Mouse (Mus musculus) cerebral cortex, adult 2 months (tissue): ENCODE measurements around the gene Ankrd34a.

Experiments
- WGBS: fragments of 180-500 bp; shearing (Covaris S2); methylation state at CpG from one replicate; pipeline ENCODE4 v1.1.7; 2018; 5-methylcytosine and 5-hydroxymethylcytosine counted together

The Ankrd34a gene

DNA sequence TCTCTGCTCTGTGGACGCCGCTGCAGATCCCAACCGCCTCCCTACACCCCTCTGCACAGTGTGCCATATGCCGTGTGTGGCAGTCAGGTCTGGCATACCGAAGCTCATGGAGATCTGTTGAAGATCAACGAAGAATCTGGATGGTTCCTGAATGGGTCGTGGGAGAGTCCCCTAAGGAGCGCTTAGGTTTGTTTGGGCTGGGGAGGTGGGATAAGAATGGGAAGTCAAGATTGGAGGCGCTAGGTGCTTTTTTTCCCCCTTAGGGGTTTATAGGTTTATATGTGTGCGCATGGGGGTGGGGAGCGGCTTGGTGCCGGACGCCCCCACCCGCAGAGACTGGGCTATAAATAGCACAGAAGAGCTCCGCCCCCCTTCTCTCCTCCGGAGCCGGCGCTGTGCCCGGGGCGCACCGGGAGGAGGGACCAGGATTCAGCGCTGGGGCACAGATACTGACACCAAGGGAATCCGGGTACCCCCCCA, at the start of gene Ankrd34a:
TSS of gene Ankrd34a (plus strand) at position 409 of the 480 bp plus-strand sequence.
- 2% methylated on average over 23 of the region's 23 CpGs for WGBS

DNA sequence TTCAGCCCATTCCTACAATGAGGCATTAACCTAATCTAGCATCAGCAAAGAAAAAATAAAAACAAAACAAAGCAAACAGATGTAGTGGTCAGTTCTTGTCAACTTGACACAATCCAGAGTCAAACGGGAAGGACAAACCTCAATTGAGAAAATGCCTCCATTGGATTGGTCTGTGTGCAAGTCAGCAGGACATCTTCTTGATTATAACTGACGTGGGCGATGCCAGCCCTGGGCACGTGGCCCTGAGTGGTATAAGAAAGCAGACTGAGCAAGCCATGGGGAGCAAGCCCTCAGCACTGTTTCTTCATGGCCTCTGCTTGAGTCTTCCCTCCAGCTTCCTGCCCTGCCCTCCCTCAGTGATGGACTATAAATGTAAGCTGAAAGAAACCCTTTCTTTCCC, 49.6 kb upstream of the Ankrd34a start:
- 45% methylated on average over 4 of the region's 4 CpGs for WGBS

GRCm38 (mm10) chr3:96547389-96547960, 49.0 kb upstream of the Ankrd34a start:
- WGBS, result 9% methylated on average over 14 of the region's 14 CpGs

DNA sequence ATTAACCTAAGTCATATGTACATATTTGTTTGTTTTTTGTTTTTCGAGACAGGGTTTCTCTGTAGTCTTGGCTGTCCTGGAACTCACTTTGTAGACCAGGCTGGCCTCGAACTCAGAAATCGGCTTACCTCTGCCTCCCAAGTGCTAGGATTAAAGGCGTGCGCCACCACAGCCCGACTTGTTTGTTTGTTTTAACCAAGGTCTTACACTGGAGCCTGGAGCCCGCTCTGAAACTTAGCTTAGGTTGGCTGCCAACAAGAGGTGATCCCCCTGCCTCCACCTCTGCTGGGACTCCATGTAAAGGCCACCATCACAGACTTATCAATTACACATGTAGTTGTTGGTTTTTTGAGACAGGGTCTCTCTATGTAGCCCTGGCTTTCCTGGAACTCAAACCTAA, 47.6 kb upstream of the Ankrd34a start:
- 91% methylated on average over 7 of the region's 7 CpGs for WGBS

GRCm38 (mm10) chr3:96549346-96549745, 47.1 kb upstream of the Ankrd34a start:
- WGBS, result 78% methylated on average over 5 of the region's 5 CpGs

DNA sequence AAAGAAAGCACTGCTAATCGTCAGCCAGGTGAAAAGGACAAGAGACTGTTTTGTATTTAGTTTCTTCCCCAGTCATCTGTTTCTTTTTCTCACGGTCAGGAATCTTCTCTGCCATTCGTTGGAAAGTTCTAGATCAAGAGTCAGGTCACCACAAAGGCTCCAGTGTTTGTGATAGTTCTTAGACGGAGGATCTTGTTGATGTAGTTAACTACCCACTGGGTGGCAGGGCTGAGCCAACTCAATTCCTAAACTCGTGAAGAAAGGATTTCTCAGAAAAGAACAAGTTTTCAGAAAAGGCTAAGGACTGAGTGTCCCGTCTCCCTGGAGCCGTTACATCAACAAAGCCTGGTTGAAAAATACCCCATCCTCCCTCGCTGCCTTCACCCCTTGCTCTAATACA, 45.2 kb upstream of the Ankrd34a start:
- 5% methylated on average over 8 of the region's 8 CpGs for WGBS

DNA sequence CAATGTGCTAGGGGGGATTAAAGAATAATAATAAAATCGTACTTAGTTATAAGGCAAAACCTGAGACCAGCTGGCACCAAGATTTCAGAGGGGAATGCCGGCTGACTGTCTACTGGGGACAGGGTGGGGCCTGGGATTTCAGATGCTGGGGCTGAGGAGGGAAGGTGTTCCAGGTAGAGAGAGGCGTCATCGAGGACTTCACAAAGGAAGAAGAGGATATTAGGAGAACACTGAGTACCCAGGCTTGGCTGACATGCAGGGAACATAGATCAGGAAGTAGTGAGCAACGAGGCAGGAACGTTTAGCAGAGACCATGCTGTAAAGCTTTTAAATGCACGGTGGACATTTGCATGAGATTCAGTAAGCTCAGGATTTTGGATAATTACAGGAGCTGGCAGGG, 44.5 kb upstream of the Ankrd34a start:
- 64% methylated on average over 7 of the region's 7 CpGs for WGBS

- 88% methylated on average over 6 of the region's 6 CpGs for WGBS
Observed at GRCm38 (mm10) chr3:96553601-96554000, 42.8 kb upstream of the Ankrd34a start.

GRCm38 (mm10) chr3:96554251-96554650, 42.2 kb upstream of the Ankrd34a start:
- WGBS, result 92% methylated on average over 6 of the region's 6 CpGs

DNA sequence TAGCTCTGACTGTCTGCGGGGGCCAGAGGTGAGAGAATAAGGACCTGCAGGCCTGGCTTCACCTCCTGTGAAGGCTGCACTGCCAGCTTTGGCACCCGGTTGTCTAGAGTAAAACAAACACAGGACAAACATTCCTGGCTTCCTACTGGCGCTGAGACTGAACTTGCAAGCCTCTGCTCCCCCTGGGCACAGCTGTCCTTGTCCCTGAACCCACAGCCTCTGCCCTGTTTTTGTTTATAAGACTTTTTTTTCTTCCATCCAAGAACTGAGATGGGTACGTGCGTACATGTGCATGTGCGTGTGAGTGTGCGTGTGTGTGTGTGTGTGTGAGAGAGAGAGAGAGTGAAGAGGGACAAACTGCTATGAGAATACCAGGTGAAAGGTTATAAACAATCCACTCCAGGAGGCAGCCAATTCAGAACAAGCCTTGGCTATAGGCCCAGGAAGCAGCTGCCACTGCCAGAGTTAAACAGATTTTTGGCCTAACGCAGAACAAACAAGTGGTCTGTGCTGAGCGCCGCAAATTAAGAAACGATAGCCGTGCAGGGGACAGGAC, 41.3 kb upstream of the Ankrd34a start:
- 52% methylated on average over 12 of the region's 12 CpGs for WGBS

DNA sequence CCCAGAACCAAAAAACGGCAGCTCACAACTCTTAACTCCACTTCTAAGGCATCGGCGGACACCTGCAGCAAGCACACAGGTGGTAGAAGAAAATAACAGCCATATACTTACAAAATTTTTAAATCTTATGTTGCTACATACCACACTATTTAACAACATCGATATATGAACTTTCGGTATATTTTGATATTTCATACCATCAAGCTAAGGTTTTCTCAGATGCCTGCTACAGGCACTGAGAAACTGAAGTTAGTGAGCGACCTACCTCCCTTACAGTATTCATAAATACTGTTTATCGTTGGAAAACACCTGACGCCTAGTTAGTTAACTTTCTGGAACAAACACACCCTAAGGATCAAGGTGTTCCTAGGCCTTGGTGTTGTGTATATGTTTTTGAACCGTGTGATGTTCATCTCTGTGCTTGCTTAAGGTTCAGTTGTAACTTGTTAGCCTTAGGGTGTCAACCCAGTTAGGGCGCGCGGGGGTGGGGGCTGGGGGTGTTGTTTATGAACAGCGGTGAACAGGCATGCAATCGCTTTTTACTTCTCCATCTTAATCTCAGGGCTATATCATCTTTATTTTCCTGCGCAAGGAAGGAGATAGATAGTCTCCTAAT, 40.3 kb upstream of the Ankrd34a start:
- 82% methylated on average over 15 of the region's 15 CpGs for WGBS

- 11% methylated on average over 22 of the region's 22 CpGs for WGBS
Observed at GRCm38 (mm10) chr3:96556651-96557635, 39.5 kb upstream of the Ankrd34a start.

DNA sequence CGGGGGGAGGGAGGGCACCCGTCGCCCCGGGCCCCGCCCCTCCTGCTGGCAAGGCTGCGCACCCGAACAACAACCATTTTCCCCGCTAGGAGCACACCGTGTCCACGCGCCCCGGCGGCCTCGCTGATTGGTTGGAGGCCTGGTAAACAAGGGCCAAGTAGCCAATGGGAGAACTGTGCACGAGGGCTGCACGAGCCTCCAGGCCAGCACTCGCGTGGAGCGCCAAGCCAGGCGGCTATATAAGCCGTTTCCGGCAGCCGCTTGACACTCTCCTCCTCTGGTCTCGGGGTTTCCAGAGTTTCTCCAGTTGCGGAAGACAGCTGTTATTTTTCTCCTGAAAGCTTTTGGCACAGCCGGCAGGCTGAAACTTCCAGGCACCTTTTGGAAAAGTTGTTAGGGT, 38.7 kb upstream of the Ankrd34a start, which contains the start of gene Txnip:
TSS of gene Txnip (plus strand) at position 264 of the 400 bp plus-strand sequence.
- WGBS, result under 1% methylated on average over 26 of the region's 26 CpGs

DNA sequence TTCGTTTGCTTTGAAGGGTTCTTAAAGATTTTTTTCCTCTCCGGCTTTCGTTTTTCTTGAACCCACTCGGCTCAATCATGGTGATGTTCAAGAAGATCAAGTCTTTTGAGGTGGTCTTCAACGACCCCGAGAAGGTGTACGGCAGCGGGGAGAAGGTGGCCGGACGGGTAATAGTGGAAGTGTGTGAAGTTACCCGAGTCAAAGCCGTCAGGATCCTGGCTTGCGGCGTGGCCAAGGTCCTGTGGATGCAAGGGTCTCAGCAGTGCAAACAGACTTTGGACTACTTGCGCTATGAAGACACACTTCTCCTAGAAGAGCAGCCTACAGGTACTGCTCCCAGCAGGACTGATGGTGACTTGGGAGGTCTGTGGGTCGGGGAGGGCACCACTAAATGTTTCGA, 38.3 kb upstream of the Ankrd34a start:
- 6% methylated on average over 17 of the region's 17 CpGs for WGBS

DNA sequence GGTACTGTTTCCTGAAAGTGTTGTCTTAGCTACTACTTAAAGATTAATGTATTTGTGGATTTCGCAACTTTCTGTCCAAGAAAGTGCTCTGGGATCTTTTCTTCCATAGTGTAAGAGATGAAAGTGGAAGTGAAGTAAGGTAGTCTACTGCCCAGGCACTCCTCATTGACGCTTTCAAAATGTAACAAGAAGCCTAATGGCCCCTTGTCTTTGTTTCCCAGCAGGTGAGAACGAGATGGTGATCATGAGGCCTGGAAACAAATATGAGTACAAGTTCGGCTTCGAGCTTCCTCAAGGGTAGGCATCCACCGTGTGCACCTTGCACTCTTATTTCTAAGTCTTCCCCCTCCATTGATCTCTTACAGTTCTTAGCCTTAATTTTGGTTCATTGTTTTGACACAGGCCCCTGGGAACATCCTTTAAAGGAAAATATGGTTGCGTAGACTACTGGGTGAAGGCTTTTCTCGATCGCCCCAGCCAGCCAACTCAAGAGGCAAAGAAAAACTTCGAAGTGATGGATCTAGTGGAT, 37.7 kb upstream of the Ankrd34a start:
- 50% methylated on average over 10 of the region's 10 CpGs for WGBS

- 67% methylated on average over 12 of the region's 12 CpGs for WGBS
Observed at GRCm38 (mm10) chr3:96559398-96559910, 37.0 kb upstream of the Ankrd34a start.

GRCm38 (mm10) chr3:96559911-96560850, 36.3 kb upstream of the Ankrd34a start:
- 73% methylated on average over 23 of the region's 23 CpGs for WGBS

- WGBS, result 76% methylated on average over 9 of the region's 9 CpGs
Observed at GRCm38 (mm10) chr3:96560881-96561668, 35.4 kb upstream of the Ankrd34a start.

GRCm38 (mm10) chr3:96561946-96562681, 34.3 kb upstream of the Ankrd34a start:
- WGBS, result 62% methylated on average over 10 of the region's 10 CpGs
